Mouse (Mus musculus) olfactory bulb, adult 2 months (tissue): ENCODE measurements around the gene Hacl1.

Experiments
- CTCF ChIP-seq: fragments of 200-500 bp; IDR thresholded peaks from 2 replicates; pipeline ENCODE4 v1.5.1; 2012; ENCODE audit warnings: low read depth, mild to moderate bottlenecking, low read length, moderate library complexity; ENCODE audit not compliant: insufficient read depth
- POLR2A ChIP-seq: fragments of 200-500 bp; IDR thresholded peaks from 2 replicates; pipeline ENCODE4 v1.6.1; 2012; ENCODE audit warnings: mild to moderate bottlenecking, low read depth, low read length, moderate library complexity; ENCODE audit not compliant: insufficient read depth

DNA sequence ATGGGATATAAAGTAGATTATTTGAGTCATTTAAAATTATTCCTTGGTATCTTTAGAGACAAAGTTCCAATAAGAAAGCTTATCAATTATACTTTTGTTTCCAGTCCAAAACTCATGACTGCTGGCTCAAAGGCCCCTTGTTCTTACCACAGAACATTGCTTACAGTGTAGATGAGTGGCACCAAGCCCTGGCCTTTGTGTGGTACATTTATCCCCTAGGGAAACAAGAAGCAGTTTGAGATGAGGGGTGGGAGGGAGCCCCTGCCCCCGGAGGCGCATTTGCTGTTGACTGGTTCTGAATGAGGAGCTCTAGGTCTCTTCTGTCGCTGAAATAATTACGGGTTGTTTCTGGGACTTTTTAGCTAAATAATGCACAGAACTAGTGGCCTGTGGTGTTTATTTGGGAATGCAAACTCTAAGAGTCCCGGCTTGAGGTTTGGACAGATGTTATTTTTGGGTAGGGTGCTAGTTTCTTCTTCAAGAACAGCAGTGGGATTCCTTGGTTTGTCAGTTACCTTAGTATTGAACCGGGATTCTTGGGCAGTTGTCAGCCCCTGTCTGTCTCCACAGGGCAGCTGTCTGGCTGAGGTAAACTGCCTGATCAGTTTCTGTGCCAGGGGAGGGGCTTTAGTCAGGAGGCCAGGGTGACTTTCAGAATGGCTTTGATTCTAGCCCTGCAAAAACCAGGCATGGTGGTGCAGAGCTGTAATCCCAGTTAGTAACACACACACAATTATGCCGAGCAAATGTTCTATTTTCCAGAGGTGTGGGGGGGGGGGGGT lies 19.4 kb upstream of the Hacl1 start:
- TF ChIP-seq POLR2A (no peak), CTCF (no peak)
